Mouse (Mus musculus): Measurements from ENCODE around the gene Agbl1. TPM values are rescaled to one million over a fixed set of nuclear protein-coding genes. Genes with fewer than 3 reads are reported as not detected.
"Not testable (repeated sequence)": the region's sequence is repeated elsewhere in the genome, so short reads cannot be mapped to it uniquely, and the experiment has no call there.

Agbl1 gene
- polyA plus RNA-seq, 1 experiment from 2014 or later, result not detected

GRCm38 (mm10) chr7:76597812-76598211 is 368.1 kb downstream of the Agbl1 start:
- H3K36me3 ChIP-seq (ENCODE audit: inconsistent target), result no peaks in the 10 kb centered on the region
- no peak overlapping the region for H3K27ac ChIP-seq
- no peaks in the 10 kb centered on the region for H3K79me2 ChIP-seq (ENCODE audit: inconsistent target)
- WGBS (ENCODE audit: missing documents), result 72% methylated on average over 2 of the region's 2 CpGs
- no peak overlapping the region for H3K4me3 ChIP-seq (ENCODE audit: inconsistent target)

GRCm38 (mm10) chr7:76600050-76600690 is 370.5 kb downstream of the Agbl1 start:
- no peaks in the 10 kb centered on the region for H3K36me3 ChIP-seq (ENCODE audit: inconsistent target)
- H3K27ac ChIP-seq, result no peak overlapping the region
- H3K79me2 ChIP-seq (ENCODE audit: inconsistent target), result no peaks in the 10 kb centered on the region
- 94% methylated on average over 2 of the region's 2 CpGs for WGBS (ENCODE audit: missing documents)
- H3K4me3 ChIP-seq (ENCODE audit: inconsistent target), result no peak overlapping the region

GRCm38 (mm10) chr7:76629528-76629927 is 399.8 kb downstream of the Agbl1 start:
- H3K36me3 ChIP-seq (ENCODE audit: inconsistent target), result no peaks in the 10 kb centered on the region
- no peak overlapping the region for H3K4me3 ChIP-seq (ENCODE audit: inconsistent target)
- no peaks in the 10 kb centered on the region for H3K79me2 ChIP-seq (ENCODE audit: inconsistent target)
- no peak overlapping the region for H3K27ac ChIP-seq

- Histone ChIP-seq H3K27ac (no peak overlapping the region), H3K4me3 (ENCODE audit: inconsistent target) (no peak overlapping the region), H3K36me3 (ENCODE audit: inconsistent target) (no peaks in the 10 kb centered on the region), H3K79me2 (ENCODE audit: inconsistent target) (no peaks in the 10 kb centered on the region)
- WGBS (ENCODE audit: missing documents), result 92% methylated on average over 4 of the region's 4 CpGs
Measured at GRCm38 (mm10) chr7:76650984-76651383, 421.3 kb downstream of the Agbl1 start.

GRCm38 (mm10) chr7:76661072-76661471 is 431.4 kb downstream of the Agbl1 start:
- Histone ChIP-seq H3K36me3 (ENCODE audit: inconsistent target) (no peaks in the 10 kb centered on the region), H3K79me2 (ENCODE audit: inconsistent target) (no peaks in the 10 kb centered on the region), H3K4me3 (ENCODE audit: inconsistent target) (no peak overlapping the region), H3K27ac (no peak overlapping the region)
- 69% methylated on average over 5 of the region's 5 CpGs for WGBS (ENCODE audit: missing documents)

- no peaks in the 10 kb centered on the region for H3K79me2 ChIP-seq (ENCODE audit: inconsistent target)
- WGBS (ENCODE audit: missing documents), result 78% methylated on average over 3 of the region's 3 CpGs
- no peak overlapping the region for H3K4me3 ChIP-seq (ENCODE audit: inconsistent target)
- H3K27ac ChIP-seq, result no peak overlapping the region
- no peaks in the 10 kb centered on the region for H3K36me3 ChIP-seq (ENCODE audit: inconsistent target)
Measured at GRCm38 (mm10) chr7:76674856-76675255, 445.2 kb downstream of the Agbl1 start.

GRCm38 (mm10) chr7:76701224-76701623 is 471.5 kb downstream of the Agbl1 start:
- Histone ChIP-seq H3K27ac (no peak overlapping the region), H3K36me3 (ENCODE audit: inconsistent target) (no peaks in the 10 kb centered on the region), H3K79me2 (ENCODE audit: inconsistent target) (no peaks in the 10 kb centered on the region), H3K4me3 (ENCODE audit: inconsistent target) (no peak overlapping the region)
- 100% methylated on average over 1 of the region's 1 CpGs for WGBS (ENCODE audit: missing documents)

GRCm38 (mm10) chr7:76732220-76732619 is 502.5 kb downstream of the Agbl1 start:
- WGBS (ENCODE audit: missing documents), result 89% methylated on average over 7 of the region's 7 CpGs
- not testable (repeated sequence) for H3K27ac ChIP-seq; H3K79me2 ChIP-seq (ENCODE audit: inconsistent target); H3K36me3 ChIP-seq (ENCODE audit: inconsistent target); H3K4me3 ChIP-seq (ENCODE audit: inconsistent target)

GRCm38 (mm10) chr7:76777237-76777855 is 547.7 kb downstream of the Agbl1 start:
- H3K27ac ChIP-seq, result no peak overlapping the region
- H3K36me3 ChIP-seq (ENCODE audit: inconsistent target), result no peaks in the 10 kb centered on the region
- WGBS (ENCODE audit: missing documents), result 75% methylated on average over 5 of the region's 5 CpGs
- no peaks in the 10 kb centered on the region for H3K79me2 ChIP-seq (ENCODE audit: inconsistent target)
- H3K4me3 ChIP-seq (ENCODE audit: inconsistent target), result no peak overlapping the region

GRCm38 (mm10) chr7:76780446-76780845 is 550.8 kb downstream of the Agbl1 start:
- WGBS (ENCODE audit: missing documents), result 84% methylated on average over 4 of the region's 4 CpGs
- Histone ChIP-seq H3K79me2 (ENCODE audit: inconsistent target) (no peaks in the 10 kb centered on the region), H3K36me3 (ENCODE audit: inconsistent target) (no peaks in the 10 kb centered on the region), H3K27ac (no peak overlapping the region), H3K4me3 (ENCODE audit: inconsistent target) (no peak overlapping the region)

- Histone ChIP-seq H3K79me2 (ENCODE audit: inconsistent target) (no peaks in the 10 kb centered on the region), H3K4me3 (ENCODE audit: inconsistent target) (no peak overlapping the region), H3K36me3 (ENCODE audit: inconsistent target) (no peaks in the 10 kb centered on the region), H3K27ac (no peak overlapping the region)
- WGBS (ENCODE audit: missing documents), result 11% methylated on average over 1 of the region's 1 CpGs
Measured at GRCm38 (mm10) chr7:76788561-76789306, 559.0 kb downstream of the Agbl1 start.

GRCm38 (mm10) chr7:76790041-76790440 is 560.4 kb downstream of the Agbl1 start:
- WGBS (ENCODE audit: missing documents), result 71% methylated on average over 2 of the region's 2 CpGs
- H3K79me2 ChIP-seq (ENCODE audit: inconsistent target), result no peaks in the 10 kb centered on the region
- no peak overlapping the region for H3K27ac ChIP-seq

GRCm38 (mm10) chr7:76791247-76791646 is 561.6 kb downstream of the Agbl1 start:
- H3K4me3 ChIP-seq (ENCODE audit: inconsistent target), result no peak overlapping the region
- no peaks in the 10 kb centered on the region for H3K79me2 ChIP-seq (ENCODE audit: inconsistent target)
- no peak overlapping the region for H3K27ac ChIP-seq
- 75% methylated on average over 4 of the region's 4 CpGs for WGBS (ENCODE audit: missing documents)
- H3K36me3 ChIP-seq (ENCODE audit: inconsistent target), result no peaks in the 10 kb centered on the region

More at GRCm38 (mm10) chr7:76790041-76790440, 560.4 kb downstream of the Agbl1 start:
- Histone ChIP-seq H3K4me3 (ENCODE audit: inconsistent target) (no peak overlapping the region), H3K36me3 (ENCODE audit: inconsistent target) (no peaks in the 10 kb centered on the region)

- H3K79me2 ChIP-seq (ENCODE audit: inconsistent target), result no peaks in the 10 kb centered on the region
- H3K36me3 ChIP-seq (ENCODE audit: inconsistent target), result no peaks in the 10 kb centered on the region
- H3K27ac ChIP-seq, result no peak overlapping the region
- no peak overlapping the region for H3K4me3 ChIP-seq (ENCODE audit: inconsistent target)
- WGBS (ENCODE audit: missing documents), result 38% methylated on average over 3 of the region's 3 CpGs
Measured at GRCm38 (mm10) chr7:76810003-76810402, 580.3 kb downstream of the Agbl1 start.

GRCm38 (mm10) chr7:76820571-76820970 is 590.9 kb downstream of the Agbl1 start:
- WGBS (ENCODE audit: missing documents), result 65% methylated on average over 2 of the region's 2 CpGs
- no peak overlapping the region for H3K27ac ChIP-seq
- H3K4me3 ChIP-seq (ENCODE audit: inconsistent target), result no peak overlapping the region
- no peaks in the 10 kb centered on the region for H3K36me3 ChIP-seq (ENCODE audit: inconsistent target)
- H3K79me2 ChIP-seq (ENCODE audit: inconsistent target), result no peaks in the 10 kb centered on the region

All from macrophage (primary cell).